Mouse (Mus musculus): ENCODE data around the gene Defb3.
"Not testable (repeated sequence)": the region's sequence is repeated elsewhere in the genome, so short reads cannot be mapped to it uniquely, and the experiment has no call there.

The Defb3 gene

GRCm38 (mm10) chr8:19293060-19293459, at the start of gene Defb3:
Gene Defb3, plus strand, starts transcription at chr8:19293360.
- DNase-seq (ENCODE audit: low read depth) = not testable (repeated sequence)

GRCm38 (mm10) chr8:19247280-19247679, 45.9 kb upstream of the Defb3 start, which contains the start of gene Defb5:
Gene Defb5, plus strand, starts transcription at chr8:19247580.
- DNase-seq (ENCODE audit: low read depth) = no peak

- no peak for DNase-seq (ENCODE audit: low read depth)
These were observed 35.0 kb upstream of the Defb3 start for GRCm38 (mm10) chr8:19258136-19258535.

GRCm38 (mm10) chr8:19259667-19260066, 33.5 kb upstream of the Defb3 start:
- DNase-seq (ENCODE audit: low read depth) = no peak

DNA sequence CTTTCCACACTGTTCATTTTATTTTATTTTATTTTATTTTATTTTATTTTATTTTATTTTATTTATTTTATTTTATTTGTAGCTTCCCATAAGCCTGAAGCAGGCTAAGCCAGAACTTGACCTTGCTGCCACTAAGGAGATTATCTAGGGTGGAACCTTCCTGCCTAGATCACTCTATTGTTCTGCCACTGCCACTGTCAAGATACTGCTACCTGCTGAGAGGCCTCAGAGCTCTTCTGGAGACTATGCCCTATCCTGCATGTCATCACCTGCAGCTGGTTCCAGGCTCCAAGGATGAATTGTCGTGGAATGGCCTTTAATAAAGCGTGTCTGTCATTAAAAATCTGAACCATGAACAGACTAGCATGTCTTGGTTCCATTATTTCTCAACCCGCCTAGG, 5.2 kb downstream of the Defb3 start:
- DNase-seq (ENCODE audit: low read depth) = not testable (repeated sequence)

DNA sequence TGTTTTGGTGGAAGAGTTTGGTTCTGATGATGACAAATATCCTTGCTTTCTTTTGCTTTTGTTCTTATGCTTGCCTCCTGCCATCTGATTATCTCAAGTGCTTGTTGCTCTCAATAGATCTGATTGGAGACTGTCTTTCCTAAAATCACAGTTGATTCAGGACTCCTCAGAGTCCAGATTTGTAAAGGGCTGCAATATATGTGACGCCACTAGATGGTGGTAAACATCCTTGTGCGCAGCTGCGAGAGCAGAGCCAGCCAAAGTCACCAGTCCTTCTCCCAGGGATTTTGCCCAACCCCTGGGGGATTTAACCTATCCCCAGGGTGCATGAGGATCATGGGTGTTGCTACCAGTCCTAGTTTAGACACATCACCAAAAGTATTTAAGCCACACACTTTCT, 38.7 kb downstream of the Defb3 start:
- DNase-seq (ENCODE audit: low read depth) = no peak
